Mouse (Mus musculus) embryonic facial prominence, embryonic 14.5 days (tissue): ENCODE results near the gene Zbtb16. TPM values are rescaled to one million over a fixed set of nuclear protein-coding genes. Genes with fewer than 3 reads are reported as not detected.

ENCODE experiments used
- ATAC-seq: fragments of 200-750 bp; cut with Nextera tagmentation; 2 replicates; pipeline ENCODE4 v1.8.0; 2017; ENCODE audit warnings: low read depth, moderate number of reproducible peaks, moderate TSS enrichment
- DNase-seq: peaks from one replicate; pipeline ENCODE4 v3.0.0-alpha.2; 2015; ENCODE audit warnings: low spot score
- H3K27ac ChIP-seq: fragments of 300-500 bp; sonication (generic); replicated peaks from 2 replicates; pipeline ENCODE4 v1.5.1; 2014; ENCODE audit warnings: low read depth, mild to moderate bottlenecking, low read length, moderate library complexity
- H3K27me3 ChIP-seq: fragments of 300-500 bp; sonication (generic); replicated peaks from 2 replicates; pipeline ENCODE4 v1.6.1; 2014; ENCODE audit warnings: low read length; ENCODE audit not compliant: control insufficient read depth, insufficient read depth
- H3K36me3 ChIP-seq: fragments of 300-500 bp; sonication (generic); 2 replicates; pipeline ENCODE4 v1.6.1; 2014; ENCODE audit warnings: low read length, mixed read lengths; ENCODE audit not compliant: control insufficient read depth, insufficient read depth
- H3K4me1 ChIP-seq: fragments of 300-500 bp; sonication (generic); 2 replicates; pipeline ENCODE4 v1.6.1; 2014; ENCODE audit warnings: antibody characterized with exemption, low read length; ENCODE audit not compliant: control insufficient read depth, insufficient read depth
- H3K4me2 ChIP-seq: fragments of 300-500 bp; sonication (generic); 2 replicates; pipeline ENCODE4 v1.6.1; 2014; ENCODE audit warnings: low read depth, mild to moderate bottlenecking, low read length, moderate library complexity, mixed read lengths
- H3K4me3 ChIP-seq: fragments of 300-500 bp; sonication (generic); 2 replicates; pipeline ENCODE4 v1.5.1; 2014; ENCODE audit warnings: low read depth, mild to moderate bottlenecking, low read length
- H3K9ac ChIP-seq: fragments of 300-500 bp; sonication (generic); 2 replicates; pipeline ENCODE4 v1.6.1; 2014; ENCODE audit warnings: low read depth, mild to moderate bottlenecking, low read length, moderate library complexity, mixed read lengths
- H3K9me3 ChIP-seq: fragments of 300-500 bp; sonication (generic); 2 replicates; pipeline ENCODE4 v1.6.1; 2016; ENCODE audit warnings: low read length; ENCODE audit not compliant: control insufficient read depth
- WGBS: fragments of 180-500 bp; shearing (Covaris S2); extraction: QIAGEN DNeasy Blood & Tissue Kit; methylation state at CpG from one replicate; pipeline ENCODE4 v1.1.7; 2014; 5-methylcytosine and 5-hydroxymethylcytosine counted together
- polyA plus RNA-seq: library from polyadenylated mRNA; unstranded; fragments of >200 nt; fragmentation: Nextera tagmentation; extraction: Ambion mirVana; gene quantifications from 2 replicates; pipeline ENCODE4 v1.2.1, GENCODE M21; 2014

The Zbtb16 gene
- polyA plus RNA-seq, 1 experiment from 2014 or later = 4.1 TPM

- Histone ChIP-seq H3K9me3 (no peaks in the 10 kb centered on the region), H3K36me3 (no peaks in the 10 kb centered on the region), H3K4me2 (no peak overlapping the region), H3K27ac (no peak overlapping the region), H3K4me1 (peaks cover 20% of the 10 kb centered on the region), H3K27me3 (0 out of 2 replicates have a peak, but pooled peaks cover 6% of the 10 kb centered on the region), H3K4me3 (no peak overlapping the region), H3K9ac (no peak overlapping the region)
- WGBS = 89% methylated on average over 9 of the region's 9 CpGs
- ATAC-seq (no peak), DNase-seq (no peak)
Observed at GRCm38 (mm10) chr9:48816157-48816556, 19.9 kb downstream of the Zbtb16 start.

GRCm38 (mm10) chr9:48814881-48815495 is 21.0 kb downstream of the Zbtb16 start:
- Histone ChIP-seq H3K9ac (no peak overlapping the region), H3K36me3 (no peaks in the 10 kb centered on the region), H3K4me1 (peaks cover 11% of the 10 kb centered on the region), H3K4me3 (no peak overlapping the region), H3K4me2 (no peak overlapping the region), H3K27ac (no peak overlapping the region), H3K9me3 (no peaks in the 10 kb centered on the region), H3K27me3 (0 out of 2 replicates have a peak, but pooled peaks cover 6% of the 10 kb centered on the region)
- 90% methylated on average over 12 of the region's 12 CpGs for WGBS
- ATAC-seq (no peak), DNase-seq (no peak)

- no peak for ATAC-seq
- Histone ChIP-seq H3K4me3 (no peak overlapping the region), H3K9ac (no peak overlapping the region), H3K27ac (no peak overlapping the region), H3K27me3 (0 out of 2 replicates have a peak, but pooled peaks cover 6% of the 10 kb centered on the region), H3K9me3 (no peaks in the 10 kb centered on the region), H3K4me1 (peaks cover 11% of the 10 kb centered on the region), H3K4me2 (no peak overlapping the region), H3K36me3 (no peaks in the 10 kb centered on the region)
- DNase-seq = no peak
- 59% methylated on average over 19 of the region's 19 CpGs for WGBS
Observed at GRCm38 (mm10) chr9:48813960-48814880, 21.8 kb downstream of the Zbtb16 start.

- Histone ChIP-seq H3K27me3 (0 out of 2 replicates have a peak, but pooled peaks cover 3% of the 10 kb centered on the region), H3K4me3 (no peak overlapping the region), H3K27ac (no peak overlapping the region), H3K9me3 (no peaks in the 10 kb centered on the region), H3K4me2 (no peak overlapping the region), H3K36me3 (no peaks in the 10 kb centered on the region), H3K9ac (no peak overlapping the region), H3K4me1 (peaks cover 11% of the 10 kb centered on the region)
- 94% methylated on average over 6 of the region's 6 CpGs for WGBS
- ATAC-seq (no peak), DNase-seq (no peak)
Observed at GRCm38 (mm10) chr9:48812352-48812751, 23.7 kb downstream of the Zbtb16 start.

GRCm38 (mm10) chr9:48806591-48806990 is 29.4 kb downstream of the Zbtb16 start:
- no peak for ATAC-seq

GRCm38 (mm10) chr9:48805850-48806249 is 30.2 kb downstream of the Zbtb16 start:
- Histone ChIP-seq H3K27me3 (no peaks in the 10 kb centered on the region), H3K27ac (no peak overlapping the region), H3K4me3 (no peak overlapping the region), H3K4me2 (no peak overlapping the region), H3K9me3 (no peaks in the 10 kb centered on the region), H3K9ac (no peak overlapping the region), H3K4me1 (no peaks in the 10 kb centered on the region), H3K36me3 (no peaks in the 10 kb centered on the region)
- DNase-seq (no peak), ATAC-seq (no peak)
- 63% methylated on average over 8 of the region's 8 CpGs for WGBS

More at GRCm38 (mm10) chr9:48806591-48806990, 29.4 kb downstream of the Zbtb16 start:
- 50% methylated on average over 6 of the region's 6 CpGs for WGBS
- DNase-seq = no peak
- Histone ChIP-seq H3K4me2 (no peak overlapping the region), H3K27ac (no peak overlapping the region), H3K4me3 (no peak overlapping the region), H3K27me3 (no peaks in the 10 kb centered on the region), H3K9me3 (no peaks in the 10 kb centered on the region), H3K9ac (no peak overlapping the region), H3K36me3 (no peaks in the 10 kb centered on the region), H3K4me1 (no peaks in the 10 kb centered on the region)

GRCm38 (mm10) chr9:48804509-48804908 is 31.5 kb downstream of the Zbtb16 start:
- Histone ChIP-seq H3K4me2 (no peak overlapping the region), H3K4me3 (no peak overlapping the region), H3K27me3 (no peaks in the 10 kb centered on the region), H3K36me3 (no peaks in the 10 kb centered on the region), H3K4me1 (no peaks in the 10 kb centered on the region), H3K9me3 (no peaks in the 10 kb centered on the region), H3K27ac (no peak overlapping the region), H3K9ac (no peak overlapping the region)
- ATAC-seq (no peak), DNase-seq (no peak)
- WGBS = 58% methylated on average over 6 of the region's 6 CpGs

- Histone ChIP-seq H3K36me3 (no peaks in the 10 kb centered on the region), H3K27ac (no peak overlapping the region), H3K27me3 (no peaks in the 10 kb centered on the region), H3K9me3 (no peaks in the 10 kb centered on the region), H3K4me2 (no peak overlapping the region), H3K4me1 (no peaks in the 10 kb centered on the region), H3K9ac (no peak overlapping the region), H3K4me3 (no peak overlapping the region)
- DNase-seq = no peak
- ATAC-seq = no peak
- 89% methylated on average over 27 of the region's 27 CpGs for WGBS
Observed at GRCm38 (mm10) chr9:48803460-48804240, 32.4 kb downstream of the Zbtb16 start.
